Mouse (Mus musculus): ENCODE results near the gene Nr1d1. TPM values are rescaled to one million over a fixed set of nuclear protein-coding genes. Genes with fewer than 3 reads are reported as not detected.

Gene Nr1d1
- polyA plus RNA-seq, 1 experiment = 27.7 TPM

DNA sequence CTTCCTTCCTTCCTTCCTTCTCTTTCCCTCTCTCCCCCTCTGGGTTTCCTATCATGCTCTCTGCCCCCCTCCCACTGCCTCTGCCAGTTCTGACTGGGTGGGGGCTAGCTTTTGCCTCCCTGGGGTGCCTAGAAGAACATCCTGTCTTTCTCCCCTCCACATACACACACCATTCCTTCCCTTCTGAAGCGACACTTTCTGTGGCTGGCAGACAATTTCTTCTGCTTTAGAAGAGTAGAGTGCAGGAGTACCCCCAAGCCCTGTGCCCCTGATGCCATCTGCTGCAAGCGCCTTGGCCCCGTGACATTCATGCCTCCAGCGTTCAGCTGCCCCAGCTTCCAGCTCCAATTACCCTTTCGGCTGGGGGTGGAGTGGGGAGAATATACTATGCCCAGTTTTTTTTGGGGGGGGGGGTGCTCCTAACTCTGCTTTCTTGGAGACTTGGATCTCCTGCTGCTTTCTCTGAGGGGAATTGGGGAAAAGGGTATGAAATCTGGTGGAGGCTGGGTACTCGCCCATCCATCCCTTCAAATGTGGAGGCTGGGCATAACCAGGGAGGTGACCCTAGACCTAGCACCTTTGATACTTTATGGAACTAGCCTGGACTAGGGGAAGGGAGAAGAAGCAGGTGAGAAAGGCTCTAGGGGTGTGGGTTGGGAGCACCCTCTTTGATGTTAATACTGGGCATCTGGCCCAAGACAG, 27.2 kb downstream of the Nr1d1 start:
- no peak overlapping the region for H3K4me3 ChIP-seq (ENCODE audit: extremely low read depth, insufficient read depth, insufficient read length)
- peaks cover 38% of the 10 kb centered on the region for H3K4me1 ChIP-seq (ENCODE audit: control insufficient read depth, insufficient read depth, insufficient read length)
- no peaks in the 10 kb centered on the region for H3K27me3 ChIP-seq (ENCODE audit: control insufficient read depth, insufficient read depth, low read length)
- TF ChIP-seq CTCF (IDR thresholded peaks at IDR 0.05; ENCODE audit: extremely low read depth, insufficient read depth, insufficient read length, insufficient replicate concordance) (no peak), POLR2A (IDR thresholded peaks at IDR 0.05; ENCODE audit: low read depth, low read length) (no peak)
- DNase-seq (ENCODE audit: low read depth in 1 of 2, low spot score in 2 of 2) = no peak
- no peak overlapping the region; the same call in 1 of the 2 replicates for H3K27ac ChIP-seq (ENCODE audit: insufficient read depth, low read length)
- no peaks in the 10 kb centered on the region for H3K36me3 ChIP-seq (ENCODE audit: control insufficient read depth, insufficient read depth, low read length)
- 27% methylated on average over 6 of the region's 6 CpGs for WGBS

DNA sequence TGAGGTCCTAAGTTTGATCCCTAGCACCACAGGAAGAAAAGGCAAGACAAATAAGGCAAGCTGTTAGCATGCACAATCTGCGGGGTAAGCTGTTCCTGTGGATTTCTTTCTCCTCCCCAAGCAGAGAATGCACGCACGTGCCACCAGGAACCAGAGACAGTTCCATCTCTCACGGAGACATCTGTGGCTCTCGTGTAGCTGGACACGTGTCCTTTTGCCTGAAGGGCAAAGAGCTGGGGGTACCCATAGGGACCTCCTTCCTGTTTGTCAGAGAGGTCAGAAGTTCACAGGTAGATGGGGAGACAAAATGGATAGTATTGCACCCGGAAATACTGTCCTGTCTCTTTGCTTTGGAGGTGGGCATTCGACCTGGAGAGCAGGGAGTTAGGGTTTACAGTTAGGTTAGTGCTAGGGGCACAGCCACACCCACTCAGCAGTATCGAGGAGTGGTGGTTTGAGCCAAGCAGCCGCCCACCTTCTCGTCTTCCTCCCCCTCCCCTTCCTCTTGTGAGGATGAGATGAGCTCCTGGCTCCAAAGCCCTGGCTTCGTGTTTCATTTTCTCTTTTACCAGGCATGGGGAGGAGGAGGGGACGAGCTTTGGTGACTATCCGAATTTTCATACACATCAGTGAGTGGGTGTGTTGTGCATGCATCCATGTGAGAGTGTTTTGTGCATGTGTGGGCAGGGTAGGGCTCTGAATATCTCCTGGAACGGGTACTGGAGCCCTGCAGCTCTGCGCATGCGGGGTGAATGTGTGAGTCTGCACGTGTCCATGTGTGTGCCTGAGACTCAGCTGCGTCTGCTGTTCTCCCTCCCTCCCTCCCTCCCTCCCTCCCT, 28.1 kb downstream of the Nr1d1 start:
- Histone ChIP-seq H3K36me3 (ENCODE audit: control insufficient read depth, insufficient read depth, low read length) (no peaks in the 10 kb centered on the region), H3K4me3 (ENCODE audit: extremely low read depth, insufficient read depth, insufficient read length) (peak overlapping the region; percentile 44), H3K27me3 (ENCODE audit: control insufficient read depth, insufficient read depth, low read length) (no peaks in the 10 kb centered on the region), H3K4me1 (ENCODE audit: control insufficient read depth, insufficient read depth, insufficient read length) (peaks cover 40% of the 10 kb centered on the region), H3K27ac (ENCODE audit: insufficient read depth, low read length) (0 out of 2 replicates have a peak overlapping the region, but pooled peaks have one; percentile 4)
- TF ChIP-seq CTCF (IDR thresholded peaks at IDR 0.05; ENCODE audit: extremely low read depth, insufficient read depth, insufficient read length, insufficient replicate concordance) = no peak
- TF ChIP-seq POLR2A (IDR thresholded peaks at IDR 0.05; ENCODE audit: low read depth, low read length) = no peak
- DNase-seq (ENCODE audit: low read depth in 1 of 2, low spot score in 2 of 2) = peak in 1 of 2 experiments; percentile 56
- 2% methylated on average over 19 of the region's 19 CpGs for WGBS

DNA sequence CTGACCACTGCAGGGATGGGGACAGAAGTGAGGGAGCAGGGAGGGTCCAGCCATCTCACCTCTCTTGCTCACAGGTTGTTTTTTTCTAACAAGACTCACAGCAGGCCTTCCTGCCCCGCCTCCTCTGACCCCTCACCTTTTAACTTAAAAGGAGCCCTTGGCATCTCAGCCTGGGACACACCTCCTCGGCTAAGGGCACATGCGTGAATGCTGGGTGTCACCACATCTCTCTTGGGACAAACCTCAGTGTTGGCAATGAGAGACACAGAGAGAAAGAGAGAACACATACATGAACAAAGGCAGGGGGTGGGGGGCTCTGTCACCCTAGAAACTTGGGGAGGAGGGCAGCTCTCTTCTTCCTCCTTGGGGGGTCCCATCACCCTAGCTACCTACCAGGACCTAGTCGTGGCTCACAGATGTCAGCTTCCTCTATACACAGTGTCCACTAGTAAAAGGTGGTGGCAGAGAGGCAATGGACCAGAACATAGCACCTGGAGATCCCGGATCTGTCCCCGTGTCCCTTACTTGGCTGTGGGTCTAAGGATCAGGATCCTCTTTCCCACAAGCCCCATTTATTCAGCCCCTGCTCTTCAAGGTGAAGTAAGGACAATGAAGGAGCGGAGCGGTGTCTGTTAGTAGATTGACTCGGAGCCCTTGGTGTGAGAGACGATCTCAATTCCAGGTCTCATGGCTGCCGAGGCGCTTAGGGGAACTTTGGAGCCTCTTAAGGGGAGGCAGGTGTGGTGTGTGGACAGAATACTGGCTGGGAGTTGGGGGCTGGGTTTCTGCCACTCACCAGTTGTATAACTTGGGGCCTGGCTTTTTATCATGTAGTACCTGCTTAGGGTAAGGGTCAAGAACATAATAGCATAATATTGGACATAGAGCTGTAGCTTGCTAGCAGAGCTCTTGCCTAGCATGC, 28.9 kb downstream of the Nr1d1 start:
- no peak for DNase-seq (ENCODE audit: low read depth in 1 of 2, low spot score in 2 of 2)
- Histone ChIP-seq H3K27ac (ENCODE audit: insufficient read depth, low read length) (no peak overlapping the region), H3K36me3 (ENCODE audit: control insufficient read depth, insufficient read depth, low read length) (no peaks in the 10 kb centered on the region), H3K27me3 (ENCODE audit: control insufficient read depth, insufficient read depth, low read length) (no peaks in the 10 kb centered on the region), H3K4me3 (ENCODE audit: extremely low read depth, insufficient read depth, insufficient read length) (no peak overlapping the region), H3K4me1 (ENCODE audit: control insufficient read depth, insufficient read depth, insufficient read length) (peaks cover 37% of the 10 kb centered on the region)
- TF ChIP-seq POLR2A (IDR thresholded peaks at IDR 0.05; ENCODE audit: low read depth, low read length) (no peak), CTCF (IDR thresholded peaks at IDR 0.05; ENCODE audit: extremely low read depth, insufficient read depth, insufficient read length, insufficient replicate concordance) (no peak)
- whole genome bisulfite sequencing = 54% methylated on average over 12 of the region's 12 CpGs

- Histone ChIP-seq H3K36me3 (ENCODE audit: control insufficient read depth, insufficient read depth, low read length) (no peaks in the 10 kb centered on the region), H3K27ac (ENCODE audit: insufficient read depth, low read length) (no peak overlapping the region), H3K27me3 (ENCODE audit: control insufficient read depth, insufficient read depth, low read length) (no peaks in the 10 kb centered on the region), H3K4me3 (ENCODE audit: extremely low read depth, insufficient read depth, insufficient read length) (no peak overlapping the region), H3K4me1 (ENCODE audit: control insufficient read depth, insufficient read depth, insufficient read length) (peaks cover 30% of the 10 kb centered on the region)
- no peak for TF ChIP-seq CTCF (IDR thresholded peaks at IDR 0.05; ENCODE audit: extremely low read depth, insufficient read depth, insufficient read length, insufficient replicate concordance)
- TF ChIP-seq POLR2A (IDR thresholded peaks at IDR 0.05; ENCODE audit: low read depth, low read length) = no peak
- no peak for DNase-seq (ENCODE audit: low read depth in 1 of 2, low spot score in 2 of 2)
- whole genome bisulfite sequencing = 80% methylated on average over 7 of the region's 7 CpGs
These were observed 30.6 kb downstream of the Nr1d1 start for GRCm38 (mm10) chr11:98744456-98745019.

DNA sequence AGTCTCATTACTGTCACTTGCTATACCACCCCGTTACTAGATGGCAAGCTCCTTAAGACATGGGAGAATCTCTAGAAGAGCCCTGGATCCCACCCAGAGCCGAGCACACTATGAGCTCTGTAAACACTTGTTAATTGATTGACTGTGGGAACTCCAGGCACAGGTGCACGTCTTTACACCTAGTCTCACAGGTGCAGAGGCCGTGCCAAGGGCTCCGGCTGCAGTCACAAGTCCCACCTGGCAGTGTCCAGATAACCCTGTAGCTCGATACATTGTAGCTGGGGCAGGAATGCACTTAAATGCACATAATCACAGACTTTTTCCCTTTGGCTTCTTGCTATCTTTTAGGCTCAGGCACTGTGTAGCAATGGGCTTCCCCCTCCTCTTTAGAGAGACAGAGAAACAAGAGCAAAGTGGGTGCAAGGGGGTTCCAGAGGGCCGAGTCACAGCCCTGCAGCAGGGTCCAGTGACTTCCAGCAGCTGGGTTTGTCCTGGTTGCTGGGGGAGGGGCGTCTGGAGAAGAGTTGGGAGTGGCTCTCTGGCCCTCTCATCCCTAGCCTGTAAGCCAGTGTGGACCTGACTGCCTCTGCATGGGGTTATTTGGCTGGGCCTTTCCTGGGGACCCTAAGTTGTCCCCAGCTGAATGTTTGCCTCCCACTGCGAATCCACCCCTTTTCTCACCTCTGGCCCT, 31.3 kb downstream of the Nr1d1 start:
- DNase-seq (ENCODE audit: low read depth in 1 of 2, low spot score in 2 of 2) = no peak
- no peak overlapping the region for H3K4me3 ChIP-seq (ENCODE audit: extremely low read depth, insufficient read depth, insufficient read length)
- TF ChIP-seq POLR2A (IDR thresholded peaks at IDR 0.05; ENCODE audit: low read depth, low read length) (no peak), CTCF (IDR thresholded peaks at IDR 0.05; ENCODE audit: extremely low read depth, insufficient read depth, insufficient read length, insufficient replicate concordance) (no peak)
- WGBS = 71% methylated on average over 9 of the region's 9 CpGs
- H3K27me3 ChIP-seq (ENCODE audit: control insufficient read depth, insufficient read depth, low read length) = no peaks in the 10 kb centered on the region
- H3K27ac ChIP-seq (ENCODE audit: insufficient read depth, low read length) = no peak overlapping the region
- no peaks in the 10 kb centered on the region for H3K36me3 ChIP-seq (ENCODE audit: control insufficient read depth, insufficient read depth, low read length)
- peaks cover 30% of the 10 kb centered on the region for H3K4me1 ChIP-seq (ENCODE audit: control insufficient read depth, insufficient read depth, insufficient read length)

Data from spleen, adult 2 months (tissue).